Mouse (Mus musculus) CH12F3 (cell line): ENCODE results near the gene Nyap2.

Source experiments
- in situ Hi-C: fragments of 300-500 bp; cut with MboI; formaldehyde crosslinking; loops from 2 replicates; pipeline ENCODE4 v1.14.3; 2020; ENCODE audit warnings: low sequenced_read_pairs

Gene Nyap2

DNA sequence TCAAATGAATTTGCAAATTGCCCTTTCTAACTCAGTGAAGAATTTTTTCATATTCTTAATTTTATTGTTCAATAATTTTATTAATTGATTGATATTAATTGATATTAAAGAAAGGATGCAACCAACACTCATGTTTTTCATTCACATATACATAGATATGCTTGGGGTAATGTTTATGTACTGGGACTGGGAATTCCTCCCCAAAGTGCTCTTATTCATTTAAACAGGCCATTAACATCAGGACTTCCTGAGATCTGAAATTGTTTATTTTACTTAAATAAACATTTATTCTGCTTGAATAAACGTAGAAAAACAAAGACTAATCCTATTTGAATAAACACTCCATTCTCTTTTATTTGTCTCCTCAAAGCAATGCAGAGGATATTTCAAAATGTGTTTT is 311.0 kb downstream of the Nyap2 start:
- in situ Hi-C loops, result no loop called here
